Mouse (Mus musculus): ENCODE measurements around the gene Gm3893. TPM values are rescaled to one million over a fixed set of nuclear protein-coding genes. Genes with fewer than 3 reads are reported as not detected.
"Not testable (repeated sequence)": the region's sequence is repeated elsewhere in the genome, so short reads cannot be mapped to it uniquely, and the experiment has no call there.

The Gm3893 gene
- polyA plus RNA-seq (2012; ENCODE audit: insufficient read depth, insufficient read length, low replicate concordance, missing spikeins): not detected in 2 replicates

DNA sequence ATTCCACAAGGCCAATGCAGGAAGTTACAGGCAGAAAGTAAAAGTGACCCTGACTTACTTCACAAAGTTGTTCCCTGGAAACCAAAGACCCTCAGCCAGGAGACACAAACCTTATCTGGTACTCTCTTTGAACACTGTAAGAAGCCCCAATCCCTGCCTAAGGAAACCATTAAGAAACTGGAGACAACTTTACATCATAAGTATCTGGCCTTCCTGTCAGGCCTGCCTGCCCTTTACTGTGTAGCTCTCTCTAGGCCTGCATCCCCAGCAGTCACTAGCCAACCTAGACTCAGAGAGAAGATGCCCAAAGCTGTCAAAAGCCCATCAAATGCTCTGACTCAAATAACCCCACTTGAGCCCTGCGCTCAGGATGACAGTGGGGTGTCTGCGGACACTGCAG is at the start of gene Gm3893:
Gene Gm3893, plus strand, starts transcription at position 301 of the 400 bp plus-strand sequence.
- no CpG with 5 or more reads among the region's 2 CpGs for WGBS
- not testable (repeated sequence) for H3K27ac ChIP-seq (ENCODE audit: insufficient read depth, low read depth, low read length); H3K4me1 ChIP-seq (ENCODE audit: control insufficient read depth, insufficient read depth, low read length); H3K4me3 ChIP-seq (ENCODE audit: insufficient read depth, low read depth, low read length)

DNA sequence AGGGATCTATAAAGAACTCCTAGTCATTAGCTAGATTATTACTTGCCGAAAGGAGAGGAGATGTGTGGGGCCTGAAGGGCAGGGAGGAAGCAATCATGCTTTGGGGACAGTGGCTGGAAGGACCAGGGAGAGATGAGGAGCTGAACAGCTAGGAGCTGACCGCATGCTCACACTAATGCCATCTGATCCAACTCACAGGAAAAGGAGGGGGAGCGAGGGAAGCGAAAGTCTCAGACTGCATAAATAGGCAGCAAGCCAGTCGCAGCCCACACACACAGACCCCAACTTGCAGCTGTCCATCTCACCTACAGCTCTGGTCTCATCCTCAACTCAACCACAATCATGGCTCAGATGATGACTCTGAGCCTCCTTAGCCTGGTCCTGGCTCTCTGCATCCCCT is 23.5 kb downstream of the Gm3893 start, which contains the start of gene Gm13304:
Gene Gm13304, plus strand, starts transcription at position 301 of the 400 bp plus-strand sequence.
- no CpG with 5 or more reads among the region's 5 CpGs for WGBS
- H3K4me3 ChIP-seq (ENCODE audit: insufficient read depth, low read depth, low read length); H3K27ac ChIP-seq (ENCODE audit: insufficient read depth, low read depth, low read length); H3K4me1 ChIP-seq (ENCODE audit: control insufficient read depth, insufficient read depth, low read length): not testable (repeated sequence)

Other genes starting within 250 kb of the Gm3893 start
- not detected in 2 replicates for gene Gm21541, start 187.6 kb upstream of the Gm3893 start, polyA plus RNA-seq (2012; ENCODE audit: insufficient read depth, insufficient read length, low replicate concordance, missing spikeins)
- gene Gm20878, start 149.6 kb upstream of the Gm3893 start, polyA plus RNA-seq (2012; ENCODE audit: insufficient read depth, insufficient read length, low replicate concordance, missing spikeins): not detected in 2 replicates
- not detected in 2 replicates for gene Fam205a4, start 125.1 kb upstream of the Gm3893 start, polyA plus RNA-seq (2012; ENCODE audit: insufficient read depth, insufficient read length, low replicate concordance, missing spikeins)
- not detected in 2 replicates for gene Gm21093, start 56.5 kb upstream of the Gm3893 start, polyA plus RNA-seq (2012; ENCODE audit: insufficient read depth, insufficient read length, low replicate concordance, missing spikeins)
- gene Gm13304, start 23.6 kb downstream of the Gm3893 start, polyA plus RNA-seq (2012; ENCODE audit: insufficient read depth, insufficient read length, low replicate concordance, missing spikeins): not detected in 2 replicates
- not detected in 2 replicates for gene Gm13306, start 62.2 kb downstream of the Gm3893 start, polyA plus RNA-seq (2012; ENCODE audit: insufficient read depth, insufficient read length, low replicate concordance, missing spikeins)
- gene Gm13305, start 77.4 kb downstream of the Gm3893 start, polyA plus RNA-seq (2012; ENCODE audit: insufficient read depth, insufficient read length, low replicate concordance, missing spikeins): not detected in 2 replicates
- not detected in 2 replicates for gene Gm10600, start 149.4 kb downstream of the Gm3893 start, polyA plus RNA-seq (2012; ENCODE audit: insufficient read depth, insufficient read length, low replicate concordance, missing spikeins)
- gene Ccl21b, start 164.6 kb downstream of the Gm3893 start, polyA plus RNA-seq (2012; ENCODE audit: insufficient read depth, insufficient read length, low replicate concordance, missing spikeins): not detected in 2 replicates
- gene Gm21953, start 203.1 kb downstream of the Gm3893 start, polyA plus RNA-seq (2012; ENCODE audit: insufficient read depth, insufficient read length, low replicate concordance, missing spikeins): not detected in 2 replicates
- not detected in 2 replicates for gene Fam205a3, start 227.1 kb downstream of the Gm3893 start, polyA plus RNA-seq (2012; ENCODE audit: insufficient read depth, insufficient read length, low replicate concordance, missing spikeins)